28 mouse cellular contexts compared by ENCODE assay signal in the genomic region with DNA sequence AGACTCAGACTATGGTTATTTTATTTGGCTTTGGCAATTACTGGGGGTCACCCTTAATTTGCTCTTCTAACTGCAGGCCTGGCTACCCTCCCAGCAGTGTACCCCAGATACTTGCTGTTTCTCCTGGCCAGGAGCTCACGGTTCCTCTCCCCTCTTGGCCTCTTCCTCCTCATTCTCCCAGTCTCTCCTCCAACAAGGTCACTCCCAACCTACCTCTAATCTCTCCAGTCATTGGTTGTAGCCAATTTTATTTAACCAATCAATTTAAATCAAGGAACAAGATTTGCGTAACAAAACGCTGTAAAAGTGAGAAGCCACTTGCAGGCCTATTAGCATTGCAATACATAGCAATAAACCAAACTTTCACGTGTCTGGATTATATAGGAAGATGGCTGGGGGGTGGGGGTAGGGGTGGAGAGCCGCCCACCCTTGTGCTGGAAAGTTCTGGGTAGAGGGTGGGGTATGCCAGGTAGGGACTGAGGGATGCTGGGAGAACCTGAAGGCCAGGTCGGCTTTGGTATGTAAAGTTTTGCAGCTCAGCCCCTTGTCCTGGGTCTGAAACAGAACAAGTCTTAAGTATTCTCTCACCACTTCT. TPM values are rescaled to one million over a fixed set of nuclear protein-coding genes. Genes with fewer than 3 reads are reported as not detected.
"Had no signal": no experiment of that assay in that cellular context is flagged by ENCODE, and none has a peak within 500 bp of the region (broad histone marks: within the 10 kb centered on the region; RNA-seq: fewer than 3 reads in every experiment).

No protein-coding gene starts in this region.

- H3K9me3 ChIP-seq: heart, embryonic 15.5 days; intestine, embryonic 15.5 days; limb, embryonic 13.5 days; limb, embryonic 15.5 days; liver, embryonic 12.5 days had no signal

- H3K27ac ChIP-seq: heart, adult 2 months; heart, embryonic 13.5 days; heart, embryonic 15.5 days; hindbrain, embryonic 14.5 days; intestine, embryonic 15.5 days; limb, embryonic 13.5 days; limb, embryonic 15.5 days; liver, embryonic 12.5 days; liver, embryonic 14.5 days had no signal

- H3K4me3 ChIP-seq: heart, adult 2 months; heart, embryonic 13.5 days; heart, embryonic 15.5 days; intestine, embryonic 15.5 days; limb, embryonic 13.5 days; limb, embryonic 15.5 days; liver, embryonic 12.5 days had no signal

- H3K36me3 ChIP-seq: heart, embryonic 13.5 days; heart, embryonic 15.5 days; intestine, embryonic 15.5 days; limb, embryonic 13.5 days; limb, embryonic 15.5 days; liver, embryonic 12.5 days had no signal

- ATAC-seq: hindbrain, embryonic 16.5 days; inflammation-experienced regulatory T-cells, adult 6 months; intestine, embryonic 15.5 days; intestine, postnatal 0 days; liver, embryonic 12.5 days had no signal

- H3K4me2 ChIP-seq: heart, embryonic 11.5 days; heart, embryonic 13.5 days; heart, embryonic 15.5 days; hindbrain, embryonic 14.5 days; intestine, embryonic 15.5 days; limb, embryonic 13.5 days; limb, embryonic 15.5 days; liver, embryonic 12.5 days had no signal

- H3K27me3 ChIP-seq: heart, embryonic 13.5 days; heart, embryonic 15.5 days; intestine, embryonic 15.5 days; limb, embryonic 13.5 days; limb, embryonic 15.5 days; liver, embryonic 12.5 days had no signal

- H3K9ac ChIP-seq: heart, embryonic 13.5 days; heart, embryonic 15.5 days; hindbrain, embryonic 14.5 days; intestine, embryonic 15.5 days; limb, embryonic 13.5 days; limb, embryonic 15.5 days; liver, embryonic 12.5 days; liver, embryonic 14.5 days had no signal

- DNase-seq: gastrocnemius, postnatal 14 days; gastrocnemius, postnatal 36 days; heart, adult 11 months; heart, adult 2 months; heart, postnatal 36 days; kidney, adult 18-20 months; kidney, adult 8-10 months; kidney, postnatal 14 days; kidney, postnatal 36 days; layer of hippocampus, adult 9-11 months; layer of hippocampus, postnatal 36 days; left cerebral cortex, postnatal 4 days; lung, adult 18-20 months had no signal

- H3K4me1 ChIP-seq: heart, embryonic 13.5 days; heart, embryonic 15.5 days; intestine, embryonic 15.5 days; limb, embryonic 13.5 days; limb, embryonic 15.5 days; liver, embryonic 12.5 days had no signal

RNA-seq across cellular contexts. Expression of a gene that starts 36.9 kb away (rescaled TPM):
- total RNA-seq: gastrocnemius, adult 8-10 months; gastrocnemius, postnatal 36 days; liver, adult 2 months had no signal
- polyA plus RNA-seq: heart, embryonic 13.5 days; heart, embryonic 15.5 days; inflammation-experienced regulatory T-cells, adult 6 months; liver, adult 2 months; liver, embryonic 16.5 days had no signal
